Mouse (Mus musculus) heart, embryonic 10.5 days (tissue): ENCODE measurements around the gene Tmem86a. TPM values are rescaled to one million over a fixed set of nuclear protein-coding genes. Genes with fewer than 3 reads are reported as not detected.

Experiments used
- DNase-seq: peaks from one replicate; pipeline ENCODE4 v3.0.0-alpha.2; 2017; ENCODE audit warnings: low spot score
- H3K27ac ChIP-seq: fragments of 300-500 bp; sonication (generic); 2 replicates; pipeline ENCODE4 v1.5.1; 2016; ENCODE audit warnings: mild to moderate bottlenecking
- H3K27me3 ChIP-seq: fragments of 300-500 bp; sonication (generic); 2 replicates; pipeline ENCODE4 v1.6.1; 2016; ENCODE audit warnings: mild to moderate bottlenecking; ENCODE audit not compliant: poor library complexity, insufficient read depth, severe bottlenecking
- H3K36me3 ChIP-seq: fragments of 300-500 bp; sonication (generic); 2 replicates; pipeline ENCODE4 v1.6.1; 2016; ENCODE audit warnings: mild to moderate bottlenecking, moderate library complexity
- H3K4me1 ChIP-seq: fragments of 300-500 bp; sonication (generic); 2 replicates; pipeline ENCODE4 v1.6.1; 2016; ENCODE audit warnings: mild to moderate bottlenecking
- H3K4me3 ChIP-seq: fragments of 300-500 bp; sonication (generic); 2 replicates; pipeline ENCODE4 v1.5.1; 2016; ENCODE audit warnings: mild to moderate bottlenecking, moderate library complexity
- H3K9me3 ChIP-seq: fragments of 300-500 bp; sonication (generic); 2 replicates; pipeline ENCODE4 v1.6.1; 2016; ENCODE audit warnings: mild to moderate bottlenecking, moderate library complexity
- WGBS: fragments of 180-500 bp; shearing (Covaris S2); methylation state at CpG from one replicate; pipeline ENCODE4 v1.1.7; 2016; 5-methylcytosine and 5-hydroxymethylcytosine counted together
- polyA plus RNA-seq: library from polyadenylated mRNA; unstranded; fragments of >200 nt; fragmentation: Nextera tagmentation; extraction: Ambion mirVana; gene quantifications from 2 replicates; pipeline ENCODE4 v1.2.1, GENCODE M21; 2016

The Tmem86a gene
- polyA plus RNA-seq, 1 experiment from 2014 or later: 19.9 TPM

DNA sequence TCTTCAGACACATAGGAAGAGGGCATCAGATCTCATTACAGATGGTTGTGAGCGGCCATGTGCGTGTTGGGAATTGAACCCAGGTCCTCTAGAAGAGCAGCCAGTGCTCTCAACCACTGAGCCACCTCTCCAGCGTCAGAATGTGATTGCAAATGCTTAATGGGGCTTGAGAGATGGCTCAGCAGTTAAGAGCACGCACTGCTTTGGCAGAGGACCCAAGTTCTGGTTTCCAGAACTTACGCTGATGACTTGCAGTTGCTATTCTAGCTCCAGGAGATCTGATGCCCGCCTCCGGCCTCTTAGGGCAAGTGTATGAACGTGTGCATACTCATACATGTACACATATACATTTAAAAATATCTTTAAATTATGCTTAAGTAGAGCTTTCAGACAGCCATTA lies 15.0 kb upstream of the Tmem86a start:
- no peaks in the 10 kb centered on the region for H3K27me3 ChIP-seq
- no peaks in the 10 kb centered on the region for H3K4me1 ChIP-seq
- no peak for DNase-seq
- no peaks in the 10 kb centered on the region for H3K9me3 ChIP-seq
- 75% methylated on average over 8 of the region's 8 CpGs for WGBS
- no peak overlapping the region for H3K27ac ChIP-seq
- no peaks in the 10 kb centered on the region for H3K36me3 ChIP-seq
- no peak overlapping the region for H3K4me3 ChIP-seq

DNA sequence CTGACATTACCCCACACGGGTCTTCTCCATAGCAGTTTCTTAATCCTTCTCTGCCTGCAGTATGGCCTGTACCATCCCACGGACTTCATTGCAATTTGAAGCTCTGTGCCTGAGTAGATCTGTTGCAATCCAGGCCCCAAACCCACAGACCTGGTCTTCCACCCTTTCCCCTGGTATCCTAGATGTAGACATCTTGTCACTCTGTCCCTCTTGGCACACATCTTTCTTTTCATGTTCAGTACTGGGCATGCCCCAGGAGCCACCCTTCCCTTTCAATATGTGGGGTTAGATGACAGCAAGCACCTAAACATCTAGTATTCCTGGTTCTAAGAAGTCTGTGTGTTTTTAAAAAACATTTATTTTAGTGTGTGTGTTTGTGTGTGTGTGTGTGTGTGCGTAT lies 8.7 kb upstream of the Tmem86a start:
- Histone ChIP-seq H3K27me3 (no peaks in the 10 kb centered on the region), H3K9me3 (no peaks in the 10 kb centered on the region), H3K36me3 (no peaks in the 10 kb centered on the region), H3K4me1 (peaks cover 8% of the 10 kb centered on the region), H3K27ac (no peak overlapping the region), H3K4me3 (no peak overlapping the region)
- no peak for DNase-seq
- 79% methylated on average over 3 of the region's 3 CpGs for WGBS

DNA sequence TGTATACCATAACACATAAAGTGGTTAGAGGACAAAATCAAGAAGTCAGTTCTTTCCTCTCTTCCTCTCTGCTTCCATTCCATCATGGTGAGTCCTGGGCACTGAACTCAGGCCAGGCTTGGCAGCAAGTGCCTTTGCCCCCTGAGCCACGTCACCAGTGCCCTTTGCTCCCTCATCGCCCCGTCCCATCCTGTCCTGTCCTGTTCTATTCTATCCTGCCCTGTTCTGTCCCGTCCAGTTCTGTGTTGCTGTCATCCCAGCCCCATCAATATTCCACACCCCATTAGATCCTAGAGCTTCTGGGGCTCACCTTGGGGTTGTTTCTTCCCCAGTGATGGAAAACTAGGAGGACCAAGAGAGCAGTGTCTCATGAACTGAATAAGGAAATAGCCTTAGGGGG lies 8.3 kb upstream of the Tmem86a start:
- H3K27ac ChIP-seq: peak overlapping the region; percentile 62
- H3K9me3 ChIP-seq: no peaks in the 10 kb centered on the region
- no peak for DNase-seq
- WGBS: 86% methylated on average over 4 of the region's 4 CpGs
- peaks cover 8% of the 10 kb centered on the region for H3K4me1 ChIP-seq
- no peak overlapping the region for H3K4me3 ChIP-seq
- H3K27me3 ChIP-seq: no peaks in the 10 kb centered on the region
- no peaks in the 10 kb centered on the region for H3K36me3 ChIP-seq

DNA sequence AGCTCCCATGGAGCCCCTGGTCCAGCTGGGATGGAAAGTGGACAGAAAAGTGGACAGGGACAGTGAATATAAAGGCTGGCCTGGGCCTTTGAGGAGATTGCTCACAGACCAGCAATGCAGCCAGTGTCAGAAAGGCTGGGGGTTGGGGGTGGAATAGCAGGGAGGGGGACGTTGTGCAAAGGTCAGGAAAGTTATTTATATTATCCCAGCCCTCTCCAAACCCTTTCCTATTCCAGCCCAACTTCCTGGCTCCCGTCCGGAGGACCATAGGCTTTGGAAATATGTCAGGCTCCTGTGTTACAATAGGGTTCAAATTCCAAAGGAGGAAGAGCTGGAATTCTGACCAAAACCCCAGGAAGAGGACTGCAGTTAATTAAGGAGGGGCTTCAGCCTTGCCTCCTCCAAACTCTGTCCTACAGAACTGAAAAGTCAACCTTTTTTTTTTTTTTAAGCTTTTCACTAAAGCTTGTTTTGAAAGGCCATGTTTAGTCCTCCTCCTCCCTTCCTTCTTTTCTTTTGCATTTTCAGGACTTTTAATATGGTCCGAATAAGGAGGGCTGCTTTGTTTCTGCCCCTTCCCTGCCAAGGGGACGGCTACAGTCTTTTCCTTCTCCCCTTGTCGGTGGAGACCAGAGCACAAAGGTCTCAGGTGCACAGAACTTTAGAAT lies 7.4 kb upstream of the Tmem86a start:
- Histone ChIP-seq H3K4me1 (peaks cover 8% of the 10 kb centered on the region), H3K27ac (peak overlapping the region; percentile 62; the same call in 1 of the 2 replicates), H3K36me3 (no peaks in the 10 kb centered on the region), H3K4me3 (no peak overlapping the region), H3K9me3 (no peaks in the 10 kb centered on the region), H3K27me3 (no peaks in the 10 kb centered on the region)
- DNase-seq: no peak
- WGBS: 53% methylated on average over 6 of the region's 6 CpGs

DNA sequence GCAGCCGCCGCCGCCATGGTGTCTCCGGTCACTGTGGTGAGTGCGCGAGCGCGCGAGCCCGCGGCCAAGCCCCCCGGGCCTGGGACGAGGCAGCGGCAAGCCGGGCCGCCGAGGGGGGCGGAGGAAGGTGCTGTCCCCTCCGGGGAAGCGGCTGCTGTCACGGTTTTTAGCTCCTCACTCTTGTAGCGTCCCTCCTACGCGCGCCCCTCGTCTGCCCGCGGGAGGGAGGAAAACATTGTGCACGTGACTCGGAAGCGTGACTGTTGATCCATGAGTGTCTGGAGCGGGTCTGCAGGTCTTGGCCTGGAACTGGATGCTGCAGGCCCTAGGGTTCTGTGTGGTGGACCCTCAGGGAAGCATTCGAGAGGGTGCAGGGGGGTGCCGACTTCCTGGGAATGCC lies 365 bp downstream of the Tmem86a start:
- WGBS: under 1% methylated on average over 34 of the region's 34 CpGs
- peaks cover 11% of the 10 kb centered on the region; the same call in 1 of the 2 replicates for H3K27me3 ChIP-seq
- peak overlapping the region; percentile 94 for H3K27ac ChIP-seq
- peaks cover 23% of the 10 kb centered on the region for H3K4me1 ChIP-seq
- no peaks in the 10 kb centered on the region for H3K9me3 ChIP-seq
- peak overlapping the region; percentile 91 for H3K4me3 ChIP-seq
- peaks cover 11% of the 10 kb centered on the region for H3K36me3 ChIP-seq
- DNase-seq: no peak

DNA sequence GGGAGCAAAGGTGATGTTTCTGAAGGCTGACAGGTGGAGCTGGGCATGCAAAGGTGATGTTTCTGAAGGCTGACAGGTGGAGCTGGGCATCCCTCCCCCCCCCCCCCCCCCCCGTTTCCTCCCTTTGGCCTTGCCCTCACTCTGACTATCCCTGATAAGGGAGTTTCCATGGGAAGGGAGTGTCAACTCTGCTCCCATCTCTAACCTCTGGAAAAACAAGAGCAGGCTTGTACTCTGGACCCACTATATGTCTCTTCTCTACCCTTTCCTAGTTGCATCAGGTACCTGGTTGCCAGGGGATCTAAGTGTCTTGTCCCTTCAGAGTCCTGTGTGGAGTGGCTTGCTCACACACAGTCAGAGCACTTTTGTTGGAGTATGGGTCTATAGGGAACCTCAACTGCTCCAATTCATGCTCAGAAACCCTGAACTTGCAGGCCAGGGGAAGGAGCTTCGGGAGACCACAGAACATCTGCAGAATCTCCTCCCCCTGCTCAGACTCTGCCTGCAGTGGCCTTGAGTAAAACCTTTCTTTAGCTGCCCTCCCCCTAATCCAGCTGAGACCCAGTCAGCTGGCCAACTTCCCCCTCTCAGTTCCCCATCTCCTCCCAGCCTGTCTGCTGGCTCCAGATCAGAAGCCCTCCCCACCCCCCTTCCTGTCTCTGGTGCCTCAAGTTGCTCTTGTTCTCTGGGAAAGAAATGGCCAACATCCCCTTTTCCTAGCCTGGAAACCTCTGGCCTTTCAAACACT lies 1.2 kb downstream of the Tmem86a start:
- peak overlapping the region; percentile 94 for H3K27ac ChIP-seq
- 8% methylated on average over 2 of the region's 2 CpGs for WGBS
- H3K4me1 ChIP-seq: peaks cover 23% of the 10 kb centered on the region
- DNase-seq: peak; percentile 80
- no peaks in the 10 kb centered on the region for H3K9me3 ChIP-seq
- H3K36me3 ChIP-seq: peaks cover 11% of the 10 kb centered on the region
- peaks cover 11% of the 10 kb centered on the region; the same call in 1 of the 2 replicates for H3K27me3 ChIP-seq
- peak overlapping the region; percentile 91 for H3K4me3 ChIP-seq

DNA sequence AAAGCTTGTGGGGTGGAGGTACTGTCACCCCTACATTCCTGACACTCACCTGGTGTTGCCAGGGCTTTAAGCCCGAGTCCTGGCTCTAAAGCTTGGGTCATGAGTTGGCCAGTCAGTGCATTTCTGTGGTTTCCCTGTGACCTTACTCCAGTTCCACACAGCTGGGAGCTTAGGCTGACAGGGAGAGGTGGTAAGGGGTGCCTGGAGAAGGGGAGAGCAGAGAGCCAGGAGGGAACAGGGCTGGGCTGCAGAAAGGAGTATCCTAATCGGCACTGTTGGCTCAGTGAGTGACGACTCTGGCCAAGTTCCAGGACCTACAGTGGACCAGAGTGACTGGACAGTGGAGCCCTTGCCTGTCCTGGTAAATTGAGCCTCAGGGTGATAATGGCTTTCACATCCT lies 1.9 kb downstream of the Tmem86a start:
- peak; percentile 80 for DNase-seq
- peak overlapping the region; percentile 94 for H3K27ac ChIP-seq

DNA sequence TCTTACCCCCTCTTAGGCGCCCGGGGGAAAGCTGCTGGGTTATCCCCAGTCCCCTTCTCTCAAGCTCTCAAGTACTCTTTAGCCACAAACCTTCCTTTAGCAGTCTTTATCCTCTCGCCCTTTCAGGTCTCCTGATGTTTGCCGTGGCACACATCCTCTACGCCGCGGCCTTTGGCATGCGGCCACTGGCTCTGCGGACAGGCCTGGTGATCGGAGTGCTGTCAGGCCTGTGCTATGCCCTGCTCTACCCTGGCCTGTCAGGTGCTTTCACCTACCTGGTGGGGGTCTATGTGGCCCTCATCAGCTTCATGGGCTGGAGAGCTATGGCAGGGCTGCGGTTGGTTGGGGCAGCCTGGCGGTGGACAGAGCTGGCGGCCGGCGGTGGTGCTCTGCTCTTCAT lies 2.9 kb downstream of the Tmem86a start:
- peaks cover 23% of the 10 kb centered on the region for H3K4me1 ChIP-seq
- H3K27ac ChIP-seq: no peak overlapping the region
- 87% methylated on average over 15 of the region's 15 CpGs for WGBS
- H3K9me3 ChIP-seq: no peaks in the 10 kb centered on the region
- H3K36me3 ChIP-seq: peaks cover 11% of the 10 kb centered on the region
- DNase-seq: no peak
- no peak overlapping the region for H3K4me3 ChIP-seq
- H3K27me3 ChIP-seq: peaks cover 11% of the 10 kb centered on the region; the same call in 1 of the 2 replicates

More for the DNA sequence above, 1.9 kb downstream of the Tmem86a start:
- no peaks in the 10 kb centered on the region for H3K9me3 ChIP-seq
- WGBS: 8% methylated on average over 3 of the region's 3 CpGs
- H3K4me3 ChIP-seq: 0 out of 2 replicates have a peak overlapping the region, but pooled peaks have one; percentile 91
- H3K36me3 ChIP-seq: peaks cover 11% of the 10 kb centered on the region
- peaks cover 23% of the 10 kb centered on the region for H3K4me1 ChIP-seq
- peaks cover 11% of the 10 kb centered on the region; the same call in 1 of the 2 replicates for H3K27me3 ChIP-seq

DNA sequence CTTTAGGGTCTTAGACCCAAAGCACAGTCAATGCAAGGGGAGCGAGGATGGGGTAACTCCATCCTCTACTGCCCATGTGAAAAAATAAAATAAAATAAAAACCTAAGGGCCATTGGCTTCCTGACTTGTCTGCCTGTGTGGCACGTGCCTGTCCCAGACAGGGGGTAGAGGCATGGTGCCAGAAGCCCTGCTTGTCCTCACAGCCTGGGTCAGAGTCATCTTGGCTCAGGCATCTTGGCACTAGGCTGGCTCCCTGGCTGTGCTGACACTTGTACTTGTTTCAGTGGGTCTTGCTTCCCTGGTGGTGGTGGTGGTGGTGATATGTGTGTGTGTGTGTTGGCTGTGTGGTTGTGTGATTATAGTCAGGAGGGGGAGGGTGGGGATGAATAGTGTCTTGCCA lies 4.3 kb downstream of the Tmem86a start:
- Histone ChIP-seq H3K4me1 (peaks cover 29% of the 10 kb centered on the region), H3K9me3 (no peaks in the 10 kb centered on the region), H3K27ac (no peak overlapping the region), H3K36me3 (peaks cover 11% of the 10 kb centered on the region), H3K4me3 (no peak overlapping the region), H3K27me3 (peaks cover 4% of the 10 kb centered on the region; the same call in 1 of the 2 replicates)
- WGBS: 70% methylated on average over 2 of the region's 2 CpGs
- no peak for DNase-seq

DNA sequence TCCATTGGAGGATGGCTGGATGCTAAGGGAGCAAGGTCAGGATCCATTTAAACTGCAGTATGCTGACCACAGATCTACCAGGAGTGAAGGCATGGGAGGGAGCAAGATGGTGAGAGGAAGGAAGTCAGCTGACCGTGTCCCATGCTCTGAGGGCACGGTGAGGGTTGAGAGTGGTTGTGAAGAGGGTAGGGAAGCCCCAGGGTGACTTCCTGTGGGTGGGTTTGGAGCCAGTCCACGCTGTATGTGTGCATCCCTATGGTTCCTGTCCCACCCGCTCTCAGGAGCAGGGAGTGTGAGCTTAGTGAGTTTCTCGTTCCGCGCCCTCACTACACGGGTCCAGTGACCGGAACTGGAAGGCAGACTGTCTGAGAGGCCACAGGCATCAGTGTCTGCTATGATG lies 5.3 kb downstream of the Tmem86a start:
- no peak for DNase-seq
- 75% methylated on average over 9 of the region's 9 CpGs for WGBS
- Histone ChIP-seq H3K9me3 (no peaks in the 10 kb centered on the region), H3K4me3 (no peak overlapping the region), H3K36me3 (peaks cover 11% of the 10 kb centered on the region), H3K27ac (no peak overlapping the region), H3K4me1 (peaks cover 36% of the 10 kb centered on the region), H3K27me3 (peaks cover 4% of the 10 kb centered on the region; the same call in 1 of the 2 replicates)

DNA sequence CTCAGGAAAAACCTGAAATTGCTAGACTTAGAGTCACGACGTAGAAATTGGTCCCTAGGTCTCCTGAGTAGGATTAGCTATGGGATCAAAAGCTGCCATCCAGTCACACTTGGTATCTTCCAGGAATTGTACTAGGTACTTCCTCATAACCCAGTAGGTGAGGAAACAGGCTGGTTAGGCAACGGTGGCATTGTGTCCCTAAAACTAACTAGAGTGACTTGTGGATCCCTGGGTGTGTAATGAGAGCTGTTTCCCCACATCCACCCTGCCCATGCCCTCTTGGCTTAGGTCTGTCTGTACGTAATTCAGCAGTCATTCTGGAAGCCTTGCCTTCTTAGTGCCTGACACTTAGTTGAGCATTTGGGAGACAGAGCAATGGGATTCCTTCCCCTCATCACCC lies 5.9 kb downstream of the Tmem86a start:
- Histone ChIP-seq H3K9me3 (no peaks in the 10 kb centered on the region), H3K27ac (no peak overlapping the region), H3K36me3 (peaks cover 11% of the 10 kb centered on the region), H3K4me1 (peaks cover 32% of the 10 kb centered on the region), H3K27me3 (peaks cover 4% of the 10 kb centered on the region; the same call in 1 of the 2 replicates), H3K4me3 (no peak overlapping the region)
- DNase-seq: no peak
- 81% methylated on average over 4 of the region's 4 CpGs for WGBS

DNA sequence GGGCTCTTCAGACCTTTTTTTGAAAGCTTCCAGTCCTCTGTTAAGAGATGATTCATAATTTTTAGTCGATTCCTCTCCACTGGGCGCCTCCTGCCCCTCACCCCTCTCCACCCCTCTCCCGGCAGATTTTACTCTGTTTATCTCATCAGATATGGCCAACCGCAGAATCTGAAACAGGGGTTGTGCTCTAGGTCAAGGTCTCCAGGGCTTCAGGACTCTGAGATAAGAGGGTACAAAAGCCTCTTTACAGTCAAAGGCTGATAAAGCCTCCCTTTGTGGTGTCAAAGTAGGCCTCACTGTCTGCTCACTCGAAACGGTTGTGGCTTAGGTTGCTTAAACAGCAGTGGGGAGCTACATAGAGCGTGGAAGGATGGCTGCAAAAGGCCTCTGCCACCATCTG lies 8.9 kb downstream of the Tmem86a start:
- Histone ChIP-seq H3K4me1 (peaks cover 13% of the 10 kb centered on the region), H3K27ac (0 out of 2 replicates have a peak overlapping the region, but pooled peaks have one; percentile 29)
- no peak for DNase-seq

DNA sequence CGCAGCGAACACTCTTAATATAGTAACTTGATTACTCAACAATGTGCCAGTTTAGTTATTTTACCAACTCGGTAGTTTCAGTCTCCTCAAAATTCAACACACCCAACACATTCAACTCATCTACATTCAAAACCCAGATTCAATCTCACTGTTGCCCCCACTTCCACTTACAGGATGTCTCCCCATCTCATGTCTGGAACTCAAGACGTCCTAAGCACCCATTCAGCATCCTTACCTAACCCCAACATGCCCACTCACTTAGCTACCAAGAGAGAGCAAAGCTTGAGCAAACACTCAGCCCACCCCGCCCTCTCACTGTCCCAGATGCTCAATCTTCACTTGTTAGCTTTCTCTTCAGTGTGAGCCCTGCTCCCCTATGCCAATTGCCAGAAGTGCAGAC lies 11.2 kb downstream of the Tmem86a start:
- H3K36me3 ChIP-seq: no peaks in the 10 kb centered on the region
- peaks cover 13% of the 10 kb centered on the region for H3K4me1 ChIP-seq
- DNase-seq: no peak
- WGBS: 73% methylated on average over 5 of the region's 5 CpGs
- no peak overlapping the region for H3K27ac ChIP-seq
- no peak overlapping the region for H3K4me3 ChIP-seq
- no peaks in the 10 kb centered on the region for H3K9me3 ChIP-seq
- no peaks in the 10 kb centered on the region for H3K27me3 ChIP-seq

More for the DNA sequence above, 8.9 kb downstream of the Tmem86a start:
- Histone ChIP-seq H3K9me3 (no peaks in the 10 kb centered on the region), H3K36me3 (no peaks in the 10 kb centered on the region), H3K27me3 (no peaks in the 10 kb centered on the region), H3K4me3 (no peak overlapping the region)
- WGBS: 32% methylated on average over 7 of the region's 7 CpGs
